Mouse (Mus musculus): ENCODE data around the gene Rara. TPM values are rescaled to one million over a fixed set of nuclear protein-coding genes. Genes with fewer than 3 reads are reported as not detected.

Gene Rara
- polyA plus RNA-seq, 1 experiment, result 31.9 TPM

DNA sequence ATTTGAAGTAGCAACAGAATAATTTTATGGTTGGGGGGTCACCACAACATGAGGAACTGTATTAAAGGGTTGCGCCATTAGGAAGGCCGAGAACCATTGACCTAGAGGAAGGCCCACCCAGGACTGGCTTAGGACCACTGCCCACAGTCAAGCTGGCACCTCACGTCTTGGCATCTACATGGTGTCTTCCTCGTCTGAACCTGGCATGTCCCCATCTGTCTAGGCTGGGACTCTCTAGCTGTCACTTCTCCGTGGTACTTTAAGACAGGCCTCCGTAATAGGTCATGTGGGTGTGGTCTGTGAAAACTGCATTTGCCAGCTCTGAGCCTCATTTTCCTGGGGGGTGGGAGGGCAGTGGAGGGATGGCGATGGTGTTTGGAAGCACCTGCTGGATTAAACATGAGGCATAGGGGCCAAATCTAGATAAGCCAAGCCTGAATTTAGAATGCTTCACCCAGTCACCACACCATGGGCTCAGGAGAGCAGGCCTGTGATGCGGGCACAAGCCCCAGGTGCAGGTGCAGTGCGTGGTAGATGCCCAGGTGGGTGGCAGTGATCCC lies 45.3 kb downstream of the Rara start:
- H3K36me3 ChIP-seq (ENCODE audit: control insufficient read depth, insufficient read depth), result peaks cover 69% of the 10 kb centered on the region

DNA sequence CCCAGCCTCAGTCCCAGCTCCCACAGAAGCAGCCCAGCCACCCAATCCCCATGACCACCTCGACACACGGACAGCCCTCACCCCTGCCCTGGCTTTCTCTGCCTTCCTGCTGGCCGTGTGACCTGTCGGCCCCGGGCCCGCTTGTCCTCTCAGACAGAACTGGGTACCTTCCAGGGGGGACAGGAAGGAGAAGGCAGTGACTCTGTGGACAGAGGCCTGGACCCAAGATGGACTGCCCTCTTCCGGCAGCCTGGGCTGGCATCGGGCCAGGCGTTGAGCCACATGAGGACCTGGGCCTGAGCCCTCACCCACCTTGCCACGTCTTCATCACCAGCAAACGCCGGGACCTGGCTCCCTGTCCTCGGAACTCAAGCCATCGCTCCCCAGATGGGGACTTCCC lies 46.0 kb downstream of the Rara start:
- H3ac ChIP-seq (ENCODE audit: control insufficient read depth, insufficient read length, low read depth), result no peak overlapping the region
- H3K36me3 ChIP-seq (ENCODE audit: control insufficient read depth, insufficient read depth), result peaks cover 62% of the 10 kb centered on the region
- no peak overlapping the region for H3K4me3 ChIP-seq (ENCODE audit: insufficient read depth, poor library complexity, severe bottlenecking)
- no peaks in the 10 kb centered on the region for H3K27me3 ChIP-seq (ENCODE audit: control insufficient read depth, insufficient read depth, insufficient read length)
- H3K79me3 ChIP-seq (ENCODE audit: low read depth), result peaks cover 5% of the 10 kb centered on the region
- H3K79me2 ChIP-seq (ENCODE audit: control insufficient read depth, insufficient read depth), result peaks cover 7% of the 10 kb centered on the region
- TF ChIP-seq MAX (IDR thresholded peaks at IDR 0.05) (no peak), CTCF (IDR thresholded peaks at IDR 0.05; ENCODE audit: control insufficient read depth, insufficient read depth, insufficient read length) (no peak), USF1 (IDR thresholded peaks at IDR 0.05; ENCODE audit: low read depth) (no peak), MYOD1 (IDR thresholded peaks at IDR 0.05; ENCODE audit: control insufficient read depth, insufficient read length, low read depth) (no peak), CEBPB (IDR thresholded peaks at IDR 0.05; ENCODE audit: low read depth) (no peak), MYOG (IDR thresholded peaks at IDR 0.05; ENCODE audit: control insufficient read depth, extremely low read depth, insufficient read length) (no peak), FOSL1 (IDR thresholded peaks at IDR 0.05; ENCODE audit: insufficient read depth, low read length, poor library complexity, severe bottlenecking) (no peak)

More for the DNA sequence above, 45.3 kb downstream of the Rara start:
- H3K79me3 ChIP-seq (ENCODE audit: low read depth), result peaks cover 8% of the 10 kb centered on the region
- H3ac ChIP-seq (ENCODE audit: control insufficient read depth, insufficient read length, low read depth), result no peak overlapping the region
- H3K79me2 ChIP-seq (ENCODE audit: control insufficient read depth, insufficient read depth), result peaks cover 14% of the 10 kb centered on the region
- TF ChIP-seq MAX (IDR thresholded peaks at IDR 0.05) (no peak), FOSL1 (IDR thresholded peaks at IDR 0.05; ENCODE audit: insufficient read depth, low read length, poor library complexity, severe bottlenecking) (no peak)
- no peaks in the 10 kb centered on the region for H3K27me3 ChIP-seq (ENCODE audit: control insufficient read depth, insufficient read depth, insufficient read length)
- no peak overlapping the region for H3K4me3 ChIP-seq (ENCODE audit: insufficient read depth, poor library complexity, severe bottlenecking)

DNA sequence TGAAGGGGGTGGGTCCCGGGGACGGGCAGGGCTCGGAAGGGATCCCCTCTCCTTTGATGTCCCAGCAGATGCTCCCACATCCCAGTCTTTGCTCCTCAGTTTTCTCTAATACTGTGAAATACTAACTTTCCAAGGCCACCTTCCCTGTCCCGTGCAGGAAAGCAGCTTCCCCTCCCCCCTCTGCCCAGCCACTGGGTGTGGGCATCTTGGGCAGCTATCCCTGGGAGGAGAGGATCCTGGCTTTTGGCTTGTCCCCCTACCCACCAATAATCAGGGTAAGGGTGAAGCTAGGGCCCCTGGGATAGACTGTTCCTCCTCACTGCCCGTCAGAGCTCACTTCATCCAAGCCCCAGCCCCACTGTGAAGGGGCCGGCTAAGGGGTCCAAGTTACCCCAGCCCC lies 46.6 kb downstream of the Rara start:
- H3K79me2 ChIP-seq (ENCODE audit: control insufficient read depth, insufficient read depth), result peaks cover under 1% of the 10 kb centered on the region
- H3K27me3 ChIP-seq (ENCODE audit: control insufficient read depth, insufficient read depth, insufficient read length), result no peaks in the 10 kb centered on the region
- no peaks in the 10 kb centered on the region for H3K79me3 ChIP-seq (ENCODE audit: low read depth)
- no peak overlapping the region for H3ac ChIP-seq (ENCODE audit: control insufficient read depth, insufficient read length, low read depth)
- TF ChIP-seq FOSL1 (IDR thresholded peaks at IDR 0.05; ENCODE audit: insufficient read depth, low read length, poor library complexity, severe bottlenecking) (no peak), MYOG (IDR thresholded peaks at IDR 0.05; ENCODE audit: control insufficient read depth, extremely low read depth, insufficient read length) (no peak), MAX (IDR thresholded peaks at IDR 0.05) (no peak), USF1 (IDR thresholded peaks at IDR 0.05; ENCODE audit: low read depth) (no peak), CEBPB (IDR thresholded peaks at IDR 0.05; ENCODE audit: low read depth) (no peak), CTCF (IDR thresholded peaks at IDR 0.05; ENCODE audit: control insufficient read depth, insufficient read depth, insufficient read length) (no peak), MYOD1 (IDR thresholded peaks at IDR 0.05; ENCODE audit: control insufficient read depth, insufficient read length, low read depth) (no peak)
- no peak overlapping the region for H3K4me3 ChIP-seq (ENCODE audit: insufficient read depth, poor library complexity, severe bottlenecking)
- peaks cover 57% of the 10 kb centered on the region for H3K36me3 ChIP-seq (ENCODE audit: control insufficient read depth, insufficient read depth)

DNA sequence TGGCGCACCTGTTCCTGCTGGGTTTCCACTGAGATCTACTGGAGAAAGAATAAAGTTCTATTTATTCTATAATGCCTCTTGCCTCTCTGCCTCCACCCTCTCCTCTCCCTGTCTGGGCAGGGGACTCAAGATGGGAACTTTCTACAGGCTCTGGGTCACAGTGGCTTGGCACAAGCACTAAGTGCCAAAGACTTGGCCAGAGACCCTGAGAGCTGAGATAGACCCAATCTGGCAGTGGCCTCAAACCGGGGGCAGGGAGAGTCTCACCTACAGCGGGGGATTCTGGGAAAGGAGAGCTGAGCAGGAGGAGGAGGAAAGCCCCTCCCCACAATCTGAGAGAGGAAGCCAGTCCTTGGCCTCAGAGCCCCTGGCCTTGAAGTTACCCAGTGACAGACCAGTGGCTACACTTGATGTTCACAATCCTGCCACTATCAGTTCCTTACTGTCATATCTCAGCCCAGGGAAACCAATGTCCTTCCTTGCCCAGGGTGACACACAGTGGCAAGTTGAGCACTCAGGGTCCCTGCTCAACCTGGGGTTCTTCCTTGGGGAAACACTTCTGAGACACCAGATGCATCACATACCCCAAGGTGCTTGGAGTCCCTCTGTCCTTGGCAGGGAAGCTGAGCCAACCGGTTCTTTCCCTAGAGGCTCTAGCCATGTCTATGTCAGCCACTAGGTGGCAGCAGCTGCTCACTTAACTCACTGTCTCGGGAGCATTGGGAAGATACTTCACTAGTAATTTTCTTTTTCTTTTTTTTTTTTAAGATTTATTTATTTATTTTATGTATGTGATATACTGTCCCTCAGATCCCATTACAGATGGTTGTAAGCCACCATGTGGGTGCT lies 47.5 kb downstream of the Rara start:
- no peaks in the 10 kb centered on the region for H3K79me3 ChIP-seq (ENCODE audit: low read depth)
- peaks cover 50% of the 10 kb centered on the region for H3K36me3 ChIP-seq (ENCODE audit: control insufficient read depth, insufficient read depth)
- no peaks in the 10 kb centered on the region for H3K79me2 ChIP-seq (ENCODE audit: control insufficient read depth, insufficient read depth)
- H3K27me3 ChIP-seq (ENCODE audit: control insufficient read depth, insufficient read depth, insufficient read length), result no peaks in the 10 kb centered on the region
- no peak overlapping the region for H3ac ChIP-seq (ENCODE audit: control insufficient read depth, insufficient read length, low read depth)
- no peak overlapping the region for H3K4me3 ChIP-seq (ENCODE audit: insufficient read depth, poor library complexity, severe bottlenecking)
- TF ChIP-seq FOSL1 (IDR thresholded peaks at IDR 0.05; ENCODE audit: insufficient read depth, low read length, poor library complexity, severe bottlenecking) (no peak), CTCF (IDR thresholded peaks at IDR 0.05; ENCODE audit: control insufficient read depth, insufficient read depth, insufficient read length) (peak; percentile 47)

DNA sequence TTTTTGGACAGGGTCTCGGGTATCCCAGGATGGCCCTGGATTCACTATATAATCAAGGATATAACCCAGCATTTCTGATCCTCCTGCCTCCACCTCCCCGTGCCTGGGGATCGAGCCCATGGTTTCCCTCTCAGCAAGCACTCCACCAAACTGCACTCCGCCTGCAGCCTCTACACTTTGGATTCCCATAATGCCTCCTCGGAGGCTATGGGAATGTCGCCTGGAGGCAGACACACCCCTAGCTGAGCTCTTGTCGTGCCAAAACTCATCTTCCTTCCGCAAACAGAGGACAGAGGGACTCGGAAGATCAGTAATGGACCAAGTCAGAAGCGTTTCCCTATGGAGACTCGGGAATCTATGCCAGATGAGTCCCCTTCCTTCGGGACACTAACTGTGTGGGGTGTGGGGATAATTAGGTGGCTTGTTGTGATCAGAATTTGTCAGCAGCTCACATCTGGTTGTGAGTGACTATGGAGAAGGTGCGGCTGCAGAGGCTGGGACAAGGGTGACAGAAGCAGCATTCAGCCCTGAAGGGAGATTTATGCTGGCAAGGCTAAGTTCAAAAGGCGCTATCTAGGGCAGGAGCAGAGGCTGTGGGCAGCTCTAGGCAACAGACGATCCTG lies 51.0 kb downstream of the Rara start:
- TF ChIP-seq MAX (IDR thresholded peaks at IDR 0.05) (no peak), USF1 (IDR thresholded peaks at IDR 0.05; ENCODE audit: low read depth) (no peak), CEBPB (IDR thresholded peaks at IDR 0.05; ENCODE audit: low read depth) (no peak), MYOD1 (IDR thresholded peaks at IDR 0.05; ENCODE audit: control insufficient read depth, insufficient read length, low read depth) (no peak), CTCF (IDR thresholded peaks at IDR 0.05; ENCODE audit: control insufficient read depth, insufficient read depth, insufficient read length) (no peak), FOSL1 (IDR thresholded peaks at IDR 0.05; ENCODE audit: insufficient read depth, low read length, poor library complexity, severe bottlenecking) (no peak), MYOG (IDR thresholded peaks at IDR 0.05; ENCODE audit: control insufficient read depth, extremely low read depth, insufficient read length) (no peak)
- Histone ChIP-seq H3K79me2 (ENCODE audit: control insufficient read depth, insufficient read depth) (no peaks in the 10 kb centered on the region), H3K79me3 (ENCODE audit: low read depth) (no peaks in the 10 kb centered on the region), H3ac (ENCODE audit: control insufficient read depth, insufficient read length, low read depth) (no peak overlapping the region), H3K4me3 (ENCODE audit: insufficient read depth, poor library complexity, severe bottlenecking) (no peak overlapping the region), H3K27me3 (ENCODE audit: control insufficient read depth, insufficient read depth, insufficient read length) (peaks cover 14% of the 10 kb centered on the region), H3K36me3 (ENCODE audit: control insufficient read depth, insufficient read depth) (peaks cover 15% of the 10 kb centered on the region)

Measured in C2C12 (cell line).